Mouse (Mus musculus) adrenal gland, postnatal 36 days (tissue): ENCODE results near the gene Vamp2. TPM values are rescaled to one million over a fixed set of nuclear protein-coding genes. Genes with fewer than 3 reads are reported as not detected.

Experiments
- DNase-seq, 2 experiments: peaks; one replicate each; pipeline ENCODE4 v3.0.0; 2021; ENCODE audit warnings: mixed read lengths in 1 of 2
- total RNA-seq, 2 experiments: library from RNA; stranded (reverse); gene quantifications; 2 replicates each; pipeline ENCODE4 v1.2.3; 2021

The Vamp2 gene
- total RNA-seq, 2 experiments from 2014 or later, result 116 to 130 TPM

GRCm38 (mm10) chr11:69099177-69099914 is 11.1 kb downstream of the Vamp2 start:
- DNase-seq, result peak; percentile 81 to 83

- peak; percentile 98 for DNase-seq
Observed at GRCm38 (mm10) chr11:69099915-69100345, 11.6 kb downstream of the Vamp2 start.

DNA sequence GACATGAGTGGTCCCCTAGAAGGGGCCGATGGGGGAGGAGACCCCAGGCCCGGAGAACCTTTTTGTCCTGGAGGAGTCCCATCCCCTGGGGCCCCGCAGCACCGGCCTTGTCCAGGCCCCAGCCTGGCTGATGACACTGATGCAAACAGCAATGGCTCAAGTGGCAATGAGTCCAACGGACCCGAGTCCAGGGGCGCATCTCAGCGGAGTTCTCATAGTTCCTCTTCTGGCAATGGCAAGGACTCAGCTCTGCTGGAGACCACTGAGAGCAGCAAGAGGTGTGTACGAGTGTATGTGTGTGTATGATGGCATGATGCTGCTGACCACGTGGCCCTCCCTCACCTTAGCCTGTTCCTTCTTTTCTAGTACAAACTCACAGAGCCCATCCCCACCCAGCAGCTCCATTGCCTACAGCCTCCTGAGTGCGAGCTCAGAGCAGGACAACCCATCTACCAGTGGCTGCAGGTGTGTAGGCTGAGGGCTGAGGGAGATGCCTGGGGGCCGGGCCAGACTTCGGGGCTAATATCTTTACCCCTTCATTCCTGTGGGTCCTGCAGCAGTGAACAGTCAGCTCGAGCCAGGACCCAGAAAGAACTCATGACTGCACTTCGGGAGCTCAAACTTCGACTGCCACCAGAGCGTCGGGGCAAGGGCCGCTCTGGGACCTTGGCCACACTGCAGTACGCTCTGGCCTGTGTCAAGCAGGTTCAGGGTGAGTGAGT is 12.5 kb downstream of the Vamp2 start:
- no peak for DNase-seq

- no peak for DNase-seq
Observed at GRCm38 (mm10) chr11:69101604-69102402, 13.5 kb downstream of the Vamp2 start.

DNA sequence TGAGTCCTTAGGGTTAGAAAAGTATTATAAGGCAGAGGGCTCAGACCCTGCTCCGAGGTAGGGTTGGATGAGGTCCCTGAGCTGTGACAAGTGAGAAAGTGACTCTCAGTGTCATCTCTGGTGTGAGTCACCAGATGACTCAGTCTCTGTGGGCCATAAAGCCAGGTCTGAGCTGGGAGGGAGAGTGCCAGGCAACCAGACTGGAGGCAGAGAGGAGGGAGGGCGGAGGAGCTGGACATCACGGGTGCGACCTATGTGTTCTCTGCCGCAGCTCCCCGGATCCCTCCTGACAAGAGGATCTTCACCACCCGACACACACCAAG is 14.1 kb downstream of the Vamp2 start:
- peak; percentile 80 to 83 for DNase-seq

DNA sequence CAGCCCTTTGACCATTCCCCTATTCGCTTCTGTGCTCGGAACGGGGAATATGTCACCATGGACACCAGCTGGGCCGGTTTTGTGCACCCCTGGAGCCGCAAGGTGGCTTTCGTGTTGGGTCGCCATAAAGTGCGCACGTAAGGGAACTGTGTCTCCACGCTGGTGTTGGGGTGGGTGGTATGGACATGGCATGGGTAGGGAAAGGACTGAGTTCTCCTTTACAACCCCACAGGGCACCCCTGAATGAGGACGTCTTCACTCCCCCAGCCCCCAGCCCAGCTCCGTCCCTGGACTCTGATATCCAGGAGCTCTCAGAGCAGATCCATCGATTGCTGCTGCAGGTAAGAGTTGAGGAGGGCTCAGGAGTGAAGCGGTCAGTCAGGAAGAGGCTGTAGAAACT is 14.8 kb downstream of the Vamp2 start:
- DNase-seq, result no peak

GRCm38 (mm10) chr11:69103531-69104435 is 15.5 kb downstream of the Vamp2 start:
- no peak for DNase-seq

GRCm38 (mm10) chr11:69104487-69104886 is 16.2 kb downstream of the Vamp2 start:
- no peak for DNase-seq

- no peak for DNase-seq
Observed at GRCm38 (mm10) chr11:69105227-69105626, 16.9 kb downstream of the Vamp2 start.

GRCm38 (mm10) chr11:69105796-69106195 is 17.5 kb downstream of the Vamp2 start:
- no peak for DNase-seq

DNA sequence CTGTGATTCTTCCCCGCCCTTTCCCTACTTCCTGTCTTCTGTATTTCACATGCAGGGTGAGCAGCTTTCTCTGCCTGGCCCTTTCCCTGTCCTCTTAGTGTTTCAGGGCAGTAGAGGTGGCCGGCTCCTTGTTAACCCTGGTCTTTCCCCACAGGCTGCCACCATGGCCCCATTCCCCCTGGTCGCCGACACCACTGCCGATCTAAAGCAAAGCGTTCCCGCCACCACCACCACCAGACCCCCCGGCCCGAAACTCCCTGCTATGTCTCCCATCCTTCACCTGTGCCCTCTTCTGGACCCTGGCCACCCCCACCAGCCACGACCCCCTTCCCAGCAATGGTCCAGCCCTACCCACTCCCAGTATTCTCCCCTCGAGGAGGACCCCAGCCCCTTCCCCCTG is 18.0 kb downstream of the Vamp2 start:
- no peak for DNase-seq

DNA sequence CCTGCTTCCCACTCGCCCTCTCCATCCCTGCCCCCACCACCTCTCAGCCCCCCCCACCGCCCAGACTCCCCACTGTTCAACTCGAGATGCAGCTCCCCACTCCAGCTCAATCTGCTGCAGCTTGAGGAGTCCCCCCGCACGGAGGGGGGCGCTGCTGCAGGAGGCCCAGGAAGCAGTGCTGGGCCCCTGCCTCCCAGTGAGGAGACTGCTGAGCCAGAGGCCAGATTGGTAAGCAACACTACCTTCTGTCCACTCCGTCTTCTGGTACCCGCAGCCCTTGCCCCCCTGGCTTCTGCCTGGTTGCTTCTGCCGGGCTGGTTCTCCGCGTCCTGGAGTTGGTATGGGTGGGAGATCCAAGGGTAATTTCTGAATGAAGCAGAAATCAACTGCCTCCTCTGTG is 18.6 kb downstream of the Vamp2 start:
- no peak for DNase-seq

DNA sequence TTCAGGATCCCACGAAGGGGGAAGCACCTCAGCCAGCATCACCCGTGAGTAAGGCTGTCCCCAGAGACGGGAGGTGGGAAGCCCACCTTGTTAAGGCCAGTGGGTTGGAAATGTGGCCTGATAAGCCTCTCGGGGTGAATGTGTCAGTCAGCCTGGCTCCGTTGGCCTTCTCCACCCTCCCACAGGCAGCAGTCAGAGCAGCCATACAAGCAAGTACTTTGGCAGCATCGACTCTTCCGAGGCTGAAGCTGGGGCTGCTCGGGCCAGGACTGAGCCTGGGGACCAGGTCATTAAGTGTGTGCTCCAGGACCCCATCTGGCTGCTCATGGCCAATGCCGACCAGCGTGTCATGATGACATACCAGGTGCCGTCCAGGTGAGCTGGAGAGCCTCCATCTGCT is 19.4 kb downstream of the Vamp2 start:
- no peak for DNase-seq

GRCm38 (mm10) chr11:69108223-69108622 is 19.9 kb downstream of the Vamp2 start:
- DNase-seq, result no peak

GRCm38 (mm10) chr11:69109032-69109900 is 21.0 kb downstream of the Vamp2 start:
- no peak for DNase-seq

DNA sequence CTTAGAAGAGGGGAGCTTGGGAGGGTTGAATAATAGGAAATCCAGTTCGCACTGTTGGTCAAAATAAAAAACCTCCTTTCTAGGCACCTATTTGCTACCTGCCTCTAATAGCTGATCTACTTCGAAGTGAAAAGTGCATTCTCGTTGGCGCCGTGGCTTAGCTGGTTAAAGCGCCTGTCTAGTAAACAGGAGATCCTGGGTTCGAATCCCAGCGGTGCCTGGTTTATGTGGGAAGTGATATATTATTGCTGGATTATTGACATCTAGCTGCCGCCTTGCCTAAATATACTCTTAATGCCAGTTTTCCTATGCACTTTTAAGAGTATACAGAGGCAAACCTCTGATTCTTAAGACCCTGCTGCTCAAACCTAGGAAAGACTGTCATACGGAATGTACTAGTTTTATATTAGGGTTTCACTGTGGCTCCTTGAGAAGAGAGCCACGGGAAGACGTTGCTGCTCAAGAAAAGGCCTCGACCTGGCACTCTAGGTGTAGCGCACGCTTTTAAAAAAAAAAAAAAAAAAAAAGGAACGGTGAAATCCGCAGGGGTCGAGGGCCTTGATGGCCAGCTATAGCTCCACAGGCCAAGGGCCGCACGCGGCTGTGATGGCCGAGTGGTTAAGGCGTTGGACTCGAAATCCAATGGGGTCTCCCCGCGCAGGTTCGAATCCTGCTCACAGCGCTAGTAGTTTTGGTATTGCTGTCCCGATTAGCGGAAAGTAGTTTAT is 22.2 kb downstream of the Vamp2 start:
- DNase-seq, result peak; percentile 93 to 94

- DNase-seq, result no peak
Observed at GRCm38 (mm10) chr11:69111051-69111810, 22.9 kb downstream of the Vamp2 start.

GRCm38 (mm10) chr11:69111865-69112264 is 23.6 kb downstream of the Vamp2 start:
- no peak for DNase-seq

DNA sequence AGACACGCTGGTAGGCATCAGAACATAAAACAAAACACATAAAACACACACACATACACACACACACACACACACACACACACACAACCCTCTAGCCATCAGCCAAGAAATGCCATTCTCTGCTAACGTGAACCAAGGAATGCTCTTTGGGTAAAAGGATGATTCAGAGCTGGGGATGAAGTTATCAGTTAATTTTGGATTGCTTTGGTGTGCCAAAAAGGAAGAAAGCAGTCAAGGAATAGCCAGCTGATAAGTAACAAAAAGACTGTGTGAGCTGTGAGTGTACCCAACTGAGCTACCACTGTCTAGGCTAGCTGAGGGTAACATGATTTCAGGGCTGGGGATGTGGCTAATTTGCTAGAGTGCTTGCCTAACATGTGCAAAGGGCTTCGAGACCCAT is 25.7 kb downstream of the Vamp2 start:
- DNase-seq, result no peak
